Mouse (Mus musculus) layer of hippocampus, adult 9-11 months (tissue): ENCODE measurements around the gene Ypel4.

Source experiments
- DNase-seq: peaks from one replicate; pipeline ENCODE4 v3.0.0; 2022

The Ypel4 gene

DNA sequence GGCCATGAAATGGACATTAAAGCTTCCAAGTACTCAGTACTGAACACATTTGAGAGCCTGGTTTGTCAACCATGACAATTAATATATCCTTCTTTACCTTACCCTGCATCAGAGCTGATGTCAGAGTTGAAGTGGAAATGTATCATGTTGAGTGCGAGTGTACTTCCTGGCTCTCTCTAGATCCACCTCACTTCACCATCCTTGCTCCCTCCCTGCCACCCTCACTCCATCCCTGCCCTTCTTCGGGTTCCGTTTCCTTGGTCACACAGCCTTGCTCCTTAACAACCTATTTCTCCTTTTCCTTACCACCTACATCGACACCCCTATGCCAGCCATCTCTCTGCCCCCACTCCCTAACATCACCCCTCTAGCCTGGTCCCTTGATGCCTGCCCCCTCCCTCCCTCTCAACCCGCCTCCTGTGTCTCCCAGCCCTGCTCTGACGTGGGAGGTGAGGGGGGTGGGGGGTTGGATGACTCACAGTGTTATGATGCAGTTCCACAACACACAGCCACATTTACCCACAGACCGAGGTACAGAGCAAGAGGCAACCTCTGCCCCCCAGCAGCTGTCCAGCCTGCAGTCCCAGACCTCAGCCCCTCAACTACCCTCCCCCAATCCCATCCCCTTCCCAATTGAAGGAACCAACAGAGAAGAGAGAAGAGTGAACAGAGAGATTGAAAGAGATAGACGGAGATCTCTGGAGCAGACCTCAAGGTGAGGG lies at the start of gene Ypel4:
TSS of gene Ypel4 (plus strand) at position 480 of the 722 bp plus-strand sequence.
- DNase-seq: peak; percentile 83

GRCm38 (mm10) chr2:84688080-84688844 lies 45.6 kb upstream of the Ypel4 start:
- DNase-seq: no peak

DNA sequence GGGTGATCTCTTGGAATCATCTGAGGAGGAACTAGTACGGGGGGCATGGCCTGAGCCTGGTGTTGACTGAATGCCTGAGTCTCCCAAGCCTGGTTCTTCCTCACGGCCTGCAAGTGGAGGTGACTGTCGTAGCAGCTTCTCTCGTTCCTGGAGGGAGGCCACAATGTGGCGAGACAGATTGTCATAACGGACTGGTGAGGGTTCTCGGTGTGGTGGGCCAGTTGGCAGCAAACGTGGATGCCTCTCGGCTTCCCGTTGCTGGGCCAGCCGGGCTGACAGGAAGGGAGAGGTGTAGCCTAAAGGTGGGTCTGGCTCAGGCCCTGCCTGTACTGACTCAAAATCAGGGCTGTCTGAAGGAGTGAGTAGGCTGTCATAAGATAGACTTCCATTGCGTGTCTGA lies 43.8 kb upstream of the Ypel4 start:
- no peak for DNase-seq

GRCm38 (mm10) chr2:84695007-84695695 lies 38.7 kb upstream of the Ypel4 start:
- no peak for DNase-seq

GRCm38 (mm10) chr2:84703497-84703896 lies 30.4 kb upstream of the Ypel4 start:
- no peak for DNase-seq

DNA sequence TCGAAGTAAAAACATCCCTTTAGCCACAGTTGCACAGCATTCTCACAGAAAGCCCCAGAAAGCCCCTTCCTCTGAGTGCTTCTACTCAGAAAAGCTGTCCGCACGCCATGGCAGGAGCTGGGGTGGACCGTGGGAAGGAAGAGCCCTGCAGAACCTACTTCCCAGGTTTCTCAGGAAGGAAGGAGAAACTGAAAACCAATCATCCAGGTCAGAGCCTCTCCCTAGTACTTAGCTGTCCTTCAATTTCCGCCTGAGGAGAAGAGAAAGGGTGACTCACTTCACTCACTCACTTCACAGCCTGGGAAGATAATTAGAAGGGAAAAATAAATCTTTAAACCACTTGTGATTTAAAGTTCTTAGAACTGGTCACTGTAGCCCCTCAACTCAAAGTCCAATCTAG lies 29.5 kb upstream of the Ypel4 start:
- DNase-seq: no peak

GRCm38 (mm10) chr2:84705295-84705694 lies 28.6 kb upstream of the Ypel4 start:
- DNase-seq: no peak

DNA sequence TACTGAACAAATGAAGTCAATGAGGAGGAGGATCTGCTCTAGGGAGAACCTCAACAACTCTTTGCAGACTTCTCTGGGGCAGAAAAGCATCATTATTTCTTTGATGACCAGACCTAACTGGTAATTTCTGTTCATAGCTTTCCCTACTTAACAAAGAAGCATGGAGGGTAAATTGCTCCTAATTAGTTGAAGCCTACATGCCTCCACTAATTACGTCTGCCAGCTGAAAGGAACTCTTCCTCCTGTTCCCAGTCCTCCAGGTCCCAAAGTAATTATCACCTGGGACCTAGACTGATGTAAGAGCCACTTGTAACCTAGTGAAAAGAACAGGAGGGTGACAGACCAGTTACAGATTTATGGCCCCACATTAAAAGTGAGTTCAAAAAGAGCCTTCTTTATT lies 26.3 kb upstream of the Ypel4 start:
- no peak for DNase-seq

- DNase-seq: no peak
Observed at GRCm38 (mm10) chr2:84711898-84712297, 22.0 kb upstream of the Ypel4 start.

GRCm38 (mm10) chr2:84714422-84714810 lies 19.4 kb upstream of the Ypel4 start:
- no peak for DNase-seq

DNA sequence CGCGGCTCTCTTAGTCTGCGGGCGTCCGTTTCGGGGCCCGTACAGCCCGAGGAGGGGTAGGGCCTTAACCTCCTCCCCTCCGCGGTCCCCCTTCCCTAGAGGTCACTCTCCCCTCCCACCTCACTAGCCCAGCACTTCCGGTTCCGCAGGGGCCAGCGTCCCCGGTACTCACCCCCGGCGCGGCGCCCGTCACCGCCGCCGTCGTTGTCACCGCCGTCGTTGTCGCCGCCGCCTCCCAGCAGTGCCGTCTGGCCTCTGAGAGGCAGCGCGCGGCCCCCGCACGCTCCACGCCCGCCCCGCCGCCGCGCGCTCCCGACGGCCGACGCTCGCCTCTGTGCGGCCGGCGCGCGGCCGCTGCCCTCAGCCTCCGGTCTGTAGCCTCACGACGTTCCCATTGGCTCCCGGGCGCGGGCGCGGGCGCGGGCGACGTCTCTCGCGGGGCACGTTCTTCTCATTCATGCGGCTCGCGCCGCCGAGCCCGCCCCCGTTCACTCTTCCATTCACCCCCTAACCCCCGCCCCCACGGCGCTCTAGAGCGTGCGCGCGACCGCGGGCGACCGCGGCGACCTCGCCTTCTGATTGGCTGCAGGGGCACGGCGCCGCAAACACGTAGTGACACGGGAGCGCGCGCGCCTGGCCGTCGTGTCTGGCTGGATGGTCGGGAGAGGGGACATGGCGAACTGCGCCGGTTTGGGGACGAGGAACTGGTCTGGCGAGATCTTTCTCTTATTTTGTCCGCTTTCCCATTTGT lies 18.9 kb upstream of the Ypel4 start, which contains the start of gene Zdhhc5:
TSS of gene Zdhhc5 (minus strand) at position 370 of the 751 bp plus-strand sequence.
- peak; percentile 99 for DNase-seq

DNA sequence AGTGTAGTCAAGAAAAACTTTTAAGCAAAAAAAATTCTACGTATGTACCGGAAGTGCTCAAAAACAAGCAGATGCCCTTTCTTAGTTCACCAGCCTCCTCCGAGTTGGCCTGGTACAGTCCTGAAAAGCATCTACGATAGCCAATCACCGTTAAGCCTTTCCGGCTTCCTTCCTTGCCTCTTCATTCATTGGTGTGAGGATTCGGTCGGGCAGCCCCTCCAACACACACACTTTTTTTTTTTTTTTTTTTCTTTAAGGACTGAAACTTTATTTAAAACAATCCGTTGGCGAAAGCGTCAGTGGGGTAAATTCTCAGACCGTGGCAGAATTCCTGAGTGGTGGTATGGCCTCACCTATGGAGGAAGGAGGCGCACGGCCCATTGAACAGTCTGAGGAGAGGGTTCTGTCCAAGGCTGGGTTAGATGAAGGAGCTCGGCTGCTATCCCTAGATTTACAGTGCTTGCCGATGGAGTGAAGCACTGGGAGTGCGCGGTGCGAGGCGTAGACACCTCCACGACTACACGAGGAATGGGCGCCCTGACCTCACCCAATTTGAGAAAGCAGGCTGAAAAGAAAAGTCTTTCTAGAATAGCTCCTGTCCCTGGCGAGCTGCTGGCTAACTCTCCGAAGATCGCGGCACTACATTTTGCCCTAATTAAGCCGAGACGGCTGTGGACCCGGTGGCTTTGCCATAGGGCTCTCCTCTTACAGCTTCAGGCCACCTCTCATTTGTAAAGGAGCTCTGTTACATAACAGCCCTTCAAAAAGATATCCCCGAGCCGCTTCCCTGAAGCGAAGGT lies 18.1 kb upstream of the Ypel4 start:
- peak; percentile 97 for DNase-seq

GRCm38 (mm10) chr2:84716423-84717355 lies 17.2 kb upstream of the Ypel4 start:
- no peak for DNase-seq

DNA sequence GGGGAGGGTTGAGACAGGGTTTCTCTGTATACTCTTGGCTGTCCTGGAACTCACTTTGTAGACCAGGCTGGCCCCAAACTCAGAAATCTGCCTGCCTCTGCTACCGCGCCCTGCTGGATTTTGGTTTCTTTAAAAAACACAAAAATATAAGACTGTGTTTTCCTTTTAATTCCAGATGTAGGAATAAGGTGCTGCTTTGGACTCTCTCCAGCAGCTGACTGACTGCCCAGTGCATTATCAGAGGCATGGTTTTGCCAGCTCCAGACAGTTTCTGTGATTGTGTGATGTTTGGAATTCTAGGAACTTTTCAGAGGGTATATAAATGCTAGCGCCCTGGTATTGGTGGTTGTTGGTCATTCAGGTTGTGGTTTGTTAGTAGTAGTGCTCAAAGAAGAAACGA lies 16.5 kb upstream of the Ypel4 start:
- no peak for DNase-seq

- no peak for DNase-seq
Observed at GRCm38 (mm10) chr2:84720718-84721117, 13.1 kb upstream of the Ypel4 start.

DNA sequence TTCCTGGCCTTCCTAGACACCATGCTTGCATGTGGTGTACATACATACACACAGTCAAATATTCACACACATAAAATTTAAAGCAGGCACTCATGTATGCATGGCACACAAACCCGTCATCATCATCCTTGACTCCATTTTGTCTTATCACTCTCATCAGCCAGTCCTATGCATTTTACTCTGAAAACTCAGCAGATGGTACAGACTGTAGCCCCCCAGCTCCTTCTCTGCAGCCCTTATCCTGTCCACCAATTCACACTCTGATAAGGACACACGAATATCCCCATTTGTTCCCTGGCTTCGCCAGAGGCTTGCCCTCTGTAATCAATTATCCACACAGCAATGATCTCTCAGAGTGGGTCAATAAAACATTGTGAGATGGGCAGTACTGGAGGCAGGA lies 12.7 kb upstream of the Ypel4 start:
- no peak for DNase-seq

GRCm38 (mm10) chr2:84723856-84724255 lies 10.0 kb upstream of the Ypel4 start:
- DNase-seq: no peak

- no peak for DNase-seq
Observed at GRCm38 (mm10) chr2:84725770-84726169, 8.1 kb upstream of the Ypel4 start.

- no peak for DNase-seq
Observed at GRCm38 (mm10) chr2:84726716-84727115, 7.1 kb upstream of the Ypel4 start.

GRCm38 (mm10) chr2:84727172-84727858 lies 6.5 kb upstream of the Ypel4 start, which contains the start of gene Clp1:
Gene Clp1, minus strand, starts transcription at chr2:84727350.
- peak; percentile 97 for DNase-seq
